Mouse (Mus musculus) limb, embryonic 12.5 days (tissue): ENCODE measurements around the gene Stk31. TPM values are rescaled to one million over a fixed set of nuclear protein-coding genes. Genes with fewer than 3 reads are reported as not detected.
"Not testable (repeated sequence)": the region's sequence is repeated elsewhere in the genome, so short reads cannot be mapped to it uniquely, and the experiment has no call there.

Experiments
- ATAC-seq: fragments of 200-750 bp; cut with Nextera tagmentation; 2 replicates; pipeline ENCODE4 v1.8.0; 2017; ENCODE audit warnings: low read depth, moderate TSS enrichment; ENCODE audit not compliant: insufficient number of reproducible peaks, insufficient read depth, low FRiP score, low TSS enrichment
- H3K27ac ChIP-seq: fragments of 300-500 bp; sonication (generic); 2 replicates; pipeline ENCODE4 v1.5.1; 2016; ENCODE audit warnings: mild to moderate bottlenecking, moderate library complexity
- H3K27me3 ChIP-seq: fragments of 300-500 bp; sonication (generic); 2 replicates; pipeline ENCODE4 v1.6.1; 2016; ENCODE audit warnings: mild to moderate bottlenecking, moderate library complexity
- H3K36me3 ChIP-seq: fragments of 300-500 bp; sonication (generic); 2 replicates; pipeline ENCODE4 v1.6.1; 2016; ENCODE audit warnings: mild to moderate bottlenecking, moderate library complexity
- H3K4me1 ChIP-seq: fragments of 300-500 bp; sonication (generic); replicated peaks from 2 replicates; pipeline ENCODE4 v1.6.1; 2016
- H3K4me2 ChIP-seq: fragments of 300-500 bp; sonication (generic); 2 replicates; pipeline ENCODE4 v1.6.1; 2016; ENCODE audit warnings: mild to moderate bottlenecking, moderate library complexity
- H3K4me3 ChIP-seq: fragments of 300-500 bp; sonication (generic); replicated peaks from 2 replicates; pipeline ENCODE4 v1.5.1; 2016; ENCODE audit warnings: mild to moderate bottlenecking
- H3K9ac ChIP-seq: fragments of 300-500 bp; sonication (generic); replicated peaks from 2 replicates; pipeline ENCODE4 v1.6.1; 2016; ENCODE audit warnings: mild to moderate bottlenecking, moderate library complexity
- H3K9me3 ChIP-seq: fragments of 300-500 bp; sonication (generic); 2 replicates; pipeline ENCODE4 v1.6.1; 2016; ENCODE audit warnings: mild to moderate bottlenecking, moderate library complexity
- WGBS: fragments of 180-500 bp; shearing (Covaris S2); methylation state at CpG from one replicate; pipeline ENCODE4 v1.1.7; 2016; 5-methylcytosine and 5-hydroxymethylcytosine counted together
- polyA plus RNA-seq: library from polyadenylated mRNA; unstranded; fragments of >200 nt; fragmentation: Nextera tagmentation; extraction: Ambion mirVana; gene quantifications from 2 replicates; pipeline ENCODE4 v1.2.1, GENCODE M21; 2016

Stk31 gene
- polyA plus RNA-seq, 1 experiment from 2014 or later, result not detected

GRCm38 (mm10) chr6:49397466-49397865 is 2.1 kb downstream of the Stk31 start:
- Histone ChIP-seq H3K36me3 (no peaks in the 10 kb centered on the region), H3K27ac (no peak overlapping the region), H3K4me3 (no peak overlapping the region), H3K4me1 (no peaks in the 10 kb centered on the region), H3K9me3 (no peaks in the 10 kb centered on the region), H3K4me2 (no peak overlapping the region), H3K9ac (no peak overlapping the region), H3K27me3 (no peaks in the 10 kb centered on the region)
- no peak for ATAC-seq

- Histone ChIP-seq H3K27ac (no peak overlapping the region), H3K9me3 (no peaks in the 10 kb centered on the region), H3K4me3 (no peak overlapping the region), H3K36me3 (no peaks in the 10 kb centered on the region), H3K4me1 (no peaks in the 10 kb centered on the region), H3K27me3 (no peaks in the 10 kb centered on the region), H3K4me2 (no peak overlapping the region), H3K9ac (no peak overlapping the region)
- ATAC-seq, result no peak
Measured at GRCm38 (mm10) chr6:49398365-49398764, 3.0 kb downstream of the Stk31 start.

- no peaks in the 10 kb centered on the region for H3K36me3 ChIP-seq
- H3K4me1 ChIP-seq, result no peaks in the 10 kb centered on the region
- no peak overlapping the region for H3K4me3 ChIP-seq
- ATAC-seq, result no peak
- 92% methylated on average over 3 of the region's 3 CpGs for WGBS
- H3K9me3 ChIP-seq, result no peaks in the 10 kb centered on the region
- H3K27me3 ChIP-seq, result no peaks in the 10 kb centered on the region
- no peak overlapping the region for H3K4me2 ChIP-seq
- no peak overlapping the region for H3K9ac ChIP-seq
- no peak overlapping the region for H3K27ac ChIP-seq
Measured at GRCm38 (mm10) chr6:49410830-49411229, 15.4 kb downstream of the Stk31 start.

GRCm38 (mm10) chr6:49412967-49413366 is 17.6 kb downstream of the Stk31 start:
- H3K36me3 ChIP-seq, H3K4me2 ChIP-seq, H3K9ac ChIP-seq, ATAC-seq, H3K27me3 ChIP-seq, H3K27ac ChIP-seq, H3K4me1 ChIP-seq, H3K4me3 ChIP-seq, H3K9me3 ChIP-seq: not testable (repeated sequence)
- 65% methylated on average over 2 of the region's 2 CpGs for WGBS

- H3K4me1 ChIP-seq, result no peaks in the 10 kb centered on the region
- no peak overlapping the region for H3K4me3 ChIP-seq
- H3K27ac ChIP-seq, result no peak overlapping the region
- no peak overlapping the region for H3K9ac ChIP-seq
- H3K9me3 ChIP-seq, result no peaks in the 10 kb centered on the region
- H3K4me2 ChIP-seq, result no peak overlapping the region
- no peaks in the 10 kb centered on the region for H3K27me3 ChIP-seq
- no peak for ATAC-seq
- WGBS, result 63% methylated on average over 1 of the region's 1 CpGs
- H3K36me3 ChIP-seq, result no peaks in the 10 kb centered on the region
Measured at GRCm38 (mm10) chr6:49415971-49416370, 20.6 kb downstream of the Stk31 start.

- Histone ChIP-seq H3K27me3 (no peaks in the 10 kb centered on the region), H3K4me3 (no peak overlapping the region), H3K4me1 (no peaks in the 10 kb centered on the region), H3K36me3 (no peaks in the 10 kb centered on the region), H3K9ac (no peak overlapping the region), H3K4me2 (no peak overlapping the region), H3K9me3 (no peaks in the 10 kb centered on the region), H3K27ac (no peak overlapping the region)
- WGBS, result 74% methylated on average over 1 of the region's 1 CpGs
- ATAC-seq, result no peak
Measured at GRCm38 (mm10) chr6:49437306-49437705, 41.9 kb downstream of the Stk31 start.

GRCm38 (mm10) chr6:49458112-49458511 is 62.7 kb downstream of the Stk31 start:
- no peak overlapping the region for H3K27ac ChIP-seq
- no peaks in the 10 kb centered on the region for H3K36me3 ChIP-seq
- no peak overlapping the region for H3K4me2 ChIP-seq
- WGBS, result 87% methylated on average over 5 of the region's 5 CpGs
- H3K4me1 ChIP-seq, result no peaks in the 10 kb centered on the region
- H3K9ac ChIP-seq, result no peak overlapping the region
- no peaks in the 10 kb centered on the region for H3K27me3 ChIP-seq
- no peaks in the 10 kb centered on the region for H3K9me3 ChIP-seq
- ATAC-seq, result no peak
- no peak overlapping the region for H3K4me3 ChIP-seq

- Histone ChIP-seq H3K4me2 (no peak overlapping the region), H3K4me3 (no peak overlapping the region), H3K9me3 (peaks cover 8% of the 10 kb centered on the region; the same call in 1 of the 2 replicates), H3K36me3 (no peaks in the 10 kb centered on the region), H3K4me1 (no peaks in the 10 kb centered on the region), H3K27ac (no peak overlapping the region), H3K27me3 (no peaks in the 10 kb centered on the region), H3K9ac (no peak overlapping the region)
- ATAC-seq, result no peak
- WGBS, result 88% methylated on average over 2 of the region's 2 CpGs
Measured at GRCm38 (mm10) chr6:49483205-49483604, 87.8 kb downstream of the Stk31 start.

GRCm38 (mm10) chr6:49491526-49491925 is 96.1 kb downstream of the Stk31 start:
- H3K4me3 ChIP-seq, result no peak overlapping the region
- H3K4me1 ChIP-seq, result no peaks in the 10 kb centered on the region
- H3K27me3 ChIP-seq, result no peaks in the 10 kb centered on the region
- no peaks in the 10 kb centered on the region for H3K36me3 ChIP-seq
- H3K9me3 ChIP-seq, result no peaks in the 10 kb centered on the region
- H3K9ac ChIP-seq, result no peak overlapping the region
- no peak overlapping the region for H3K27ac ChIP-seq
- 90% methylated on average over 10 of the region's 10 CpGs for WGBS
- ATAC-seq, result no peak
- H3K4me2 ChIP-seq, result no peak overlapping the region

- Histone ChIP-seq H3K4me2 (peak overlapping the region; percentile 20; the same call in 1 of the 2 replicates), H3K9me3 (no peaks in the 10 kb centered on the region), H3K4me1 (no peaks in the 10 kb centered on the region; the same call in 1 of the 2 replicates), H3K36me3 (no peaks in the 10 kb centered on the region), H3K4me3 (no peak overlapping the region), H3K27me3 (peaks cover 3% of the 10 kb centered on the region; the same call in 1 of the 2 replicates), H3K9ac (no peak overlapping the region), H3K27ac (no peak overlapping the region)
- no peak for ATAC-seq
- 4% methylated on average over 6 of the region's 6 CpGs for WGBS
Measured at GRCm38 (mm10) chr6:49519053-49519452, 123.6 kb downstream of the Stk31 start.
